Mouse (Mus musculus): ENCODE measurements at regions not wholly inside any gene's neighbourhood (a gene's known extent, or its start where the extent isn't known, plus 50 kb on each side); places are given as distances from the start of the nearest gene placed in this dataset.

DNA sequence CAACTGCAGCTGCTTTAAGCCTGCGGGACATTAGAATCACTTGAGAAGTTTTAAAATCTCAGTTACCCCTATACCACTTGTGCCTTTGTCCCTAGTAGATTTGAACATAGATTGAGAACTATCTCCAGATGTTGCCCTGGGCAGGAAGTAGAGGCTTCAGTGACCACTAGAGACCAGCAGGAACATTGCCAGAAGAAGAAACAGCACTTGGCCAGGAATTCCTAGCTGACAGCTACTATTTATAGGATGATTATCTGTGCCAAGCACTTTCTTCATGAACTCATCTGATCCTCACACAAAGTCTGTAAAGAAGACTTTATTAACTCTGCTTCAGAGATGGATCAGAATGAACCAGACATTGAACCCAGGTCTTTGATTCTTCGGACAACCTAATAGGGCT, 283.6 kb upstream of the Tmpo start:
- TF ChIP-seq GATA1 (IDR thresholded peaks at IDR 0.05; ENCODE audit: low read length) (no peak), TAL1 (IDR thresholded peaks at IDR 0.05; ENCODE audit: low read length) (no peak)
